Mouse (Mus musculus): Measurements from ENCODE around the gene Tspan15. TPM values are rescaled to one million over a fixed set of nuclear protein-coding genes. Genes with fewer than 3 reads are reported as not detected.

Gene Tspan15
- polyA plus RNA-seq, 1 experiment from 2014 or later: 84.5 TPM

DNA sequence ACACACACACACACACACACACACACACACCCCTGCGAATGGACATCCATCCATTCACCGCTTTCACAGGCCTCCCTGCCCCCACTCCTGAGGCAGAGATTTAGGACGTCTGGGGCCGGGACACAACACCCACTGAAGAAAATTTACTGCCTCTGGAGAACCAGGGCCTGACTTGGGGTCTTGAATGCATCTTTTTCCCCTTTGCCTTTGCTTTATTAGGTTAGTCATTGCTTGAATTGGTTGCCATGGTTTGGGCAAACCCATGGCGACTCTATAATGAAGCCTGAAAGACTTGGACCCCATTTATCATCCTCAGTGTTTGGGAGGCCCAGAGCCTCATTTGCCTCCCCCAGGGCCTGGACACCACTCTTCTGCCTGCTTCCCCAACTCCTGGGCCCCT is 85.1 kb downstream of the Tspan15 start:
- no peak overlapping the region for H3K9ac ChIP-seq
- WGBS: 66% methylated on average over 5 of the region's 5 CpGs
- no peak overlapping the region for H3K27ac ChIP-seq
- H3K4me1 ChIP-seq: no peaks in the 10 kb centered on the region
- H3K9me3 ChIP-seq: no peaks in the 10 kb centered on the region
- no peaks in the 10 kb centered on the region; the same call in 1 of the 2 replicates for H3K27me3 ChIP-seq
- no peaks in the 10 kb centered on the region for H3K36me3 ChIP-seq
- H3K4me3 ChIP-seq: no peak overlapping the region
- ATAC-seq (ENCODE audit: borderline replicate concordance, extremely low read depth, low FRiP score, low TSS enrichment): no peak
- H3K4me2 ChIP-seq: no peak overlapping the region

DNA sequence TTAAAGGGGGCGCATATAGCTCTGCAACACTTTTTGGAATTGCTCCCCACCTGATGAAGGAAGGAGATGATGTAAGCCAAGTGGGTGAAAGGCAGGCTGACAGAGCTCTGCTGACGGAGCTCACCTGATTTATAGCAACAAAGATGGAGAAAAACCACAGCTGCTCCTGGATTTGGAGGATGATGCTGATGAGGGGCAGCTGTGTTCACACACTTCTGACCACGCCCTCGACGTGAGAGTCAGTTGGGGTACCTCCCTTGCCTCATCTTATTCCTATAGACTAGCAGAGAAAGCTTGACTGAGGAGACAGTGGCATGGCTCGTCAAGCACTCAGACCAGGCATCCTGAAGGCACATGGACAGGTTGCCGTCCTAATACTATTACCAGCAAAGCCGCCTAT is 87.2 kb downstream of the Tspan15 start, which contains the start of gene Fam241b:
Gene Fam241b, minus strand, starts transcription at position 101 of the 400 bp plus-strand sequence.
- no peaks in the 10 kb centered on the region for H3K9me3 ChIP-seq
- H3K4me3 ChIP-seq: no peak within 1 kb of the TSS
- H3K9ac ChIP-seq: no peak within 1 kb of the TSS
- no peaks in the 10 kb centered on the region for H3K36me3 ChIP-seq
- no peak within 1 kb of the TSS for H3K27ac ChIP-seq
- H3K4me2 ChIP-seq: no peak within 1 kb of the TSS
- H3K4me1 ChIP-seq: no peaks in the 10 kb centered on the region
- WGBS: 50% methylated on average over 8 of the region's 8 CpGs
- no peak for ATAC-seq (ENCODE audit: borderline replicate concordance, extremely low read depth, low FRiP score, low TSS enrichment)
- no peaks in the 10 kb centered on the region; the same call in 1 of the 2 replicates for H3K27me3 ChIP-seq

DNA sequence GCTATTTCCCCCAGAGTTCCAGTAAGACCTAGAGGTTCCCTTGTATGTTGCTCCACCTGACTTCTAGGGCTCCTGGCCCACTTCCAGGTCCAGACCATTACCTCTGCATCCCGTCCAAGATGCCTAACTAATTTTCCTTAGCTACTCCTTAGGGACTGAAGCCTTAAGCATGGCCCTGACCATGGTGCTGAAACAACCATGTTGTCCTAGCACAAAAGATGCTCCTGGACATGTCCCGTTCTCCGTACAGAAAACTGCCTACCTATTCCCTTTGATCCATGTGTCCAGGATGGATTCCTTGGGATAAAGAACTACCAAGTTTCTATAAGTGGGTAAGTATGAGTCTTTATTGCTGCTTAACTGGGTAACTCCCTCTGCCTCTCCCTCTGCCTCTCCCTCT is 93.0 kb downstream of the Tspan15 start:
- peaks cover 49% of the 10 kb centered on the region for H3K27me3 ChIP-seq
- 9% methylated on average over 3 of the region's 3 CpGs for WGBS
- ATAC-seq (ENCODE audit: borderline replicate concordance, extremely low read depth, low FRiP score, low TSS enrichment): no peak

DNA sequence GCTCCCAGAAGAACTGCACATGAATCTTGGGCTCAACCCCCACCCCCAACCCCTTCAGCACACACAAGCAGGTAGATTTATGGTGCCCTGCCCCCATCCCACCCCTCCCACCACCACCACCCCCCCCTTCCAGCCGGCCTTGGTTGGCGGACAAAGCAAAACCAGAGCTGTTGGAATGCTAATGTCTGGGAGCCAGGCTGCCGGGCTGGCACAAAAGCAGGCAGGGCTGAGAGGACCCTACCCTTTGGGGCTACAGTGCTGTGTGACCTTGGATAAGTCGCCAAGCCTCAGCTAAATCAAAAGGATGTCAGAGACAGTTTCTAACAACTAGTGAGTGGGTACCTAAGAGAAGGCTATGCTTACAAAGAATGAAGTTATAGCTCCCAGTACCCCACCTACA is 93.9 kb downstream of the Tspan15 start:
- H3K4me2 ChIP-seq: no peak overlapping the region
- H3K4me3 ChIP-seq: no peak overlapping the region
- no peak for ATAC-seq (ENCODE audit: borderline replicate concordance, extremely low read depth, low FRiP score, low TSS enrichment)
- no peaks in the 10 kb centered on the region for H3K36me3 ChIP-seq
- no peak overlapping the region for H3K27ac ChIP-seq
- H3K9ac ChIP-seq: no peak overlapping the region
- H3K27me3 ChIP-seq: peaks cover 58% of the 10 kb centered on the region
- H3K4me1 ChIP-seq: peaks cover 10% of the 10 kb centered on the region; the same call in 1 of the 2 replicates
- 15% methylated on average over 4 of the region's 4 CpGs for WGBS
- no peaks in the 10 kb centered on the region for H3K9me3 ChIP-seq

More for the DNA sequence above, 93.0 kb downstream of the Tspan15 start:
- no peaks in the 10 kb centered on the region for H3K9me3 ChIP-seq
- H3K36me3 ChIP-seq: no peaks in the 10 kb centered on the region
- no peak overlapping the region for H3K27ac ChIP-seq
- H3K4me3 ChIP-seq: no peak overlapping the region
- H3K4me2 ChIP-seq: no peak overlapping the region
- no peak overlapping the region for H3K9ac ChIP-seq
- H3K4me1 ChIP-seq: peaks cover 4% of the 10 kb centered on the region; the same call in 1 of the 2 replicates

DNA sequence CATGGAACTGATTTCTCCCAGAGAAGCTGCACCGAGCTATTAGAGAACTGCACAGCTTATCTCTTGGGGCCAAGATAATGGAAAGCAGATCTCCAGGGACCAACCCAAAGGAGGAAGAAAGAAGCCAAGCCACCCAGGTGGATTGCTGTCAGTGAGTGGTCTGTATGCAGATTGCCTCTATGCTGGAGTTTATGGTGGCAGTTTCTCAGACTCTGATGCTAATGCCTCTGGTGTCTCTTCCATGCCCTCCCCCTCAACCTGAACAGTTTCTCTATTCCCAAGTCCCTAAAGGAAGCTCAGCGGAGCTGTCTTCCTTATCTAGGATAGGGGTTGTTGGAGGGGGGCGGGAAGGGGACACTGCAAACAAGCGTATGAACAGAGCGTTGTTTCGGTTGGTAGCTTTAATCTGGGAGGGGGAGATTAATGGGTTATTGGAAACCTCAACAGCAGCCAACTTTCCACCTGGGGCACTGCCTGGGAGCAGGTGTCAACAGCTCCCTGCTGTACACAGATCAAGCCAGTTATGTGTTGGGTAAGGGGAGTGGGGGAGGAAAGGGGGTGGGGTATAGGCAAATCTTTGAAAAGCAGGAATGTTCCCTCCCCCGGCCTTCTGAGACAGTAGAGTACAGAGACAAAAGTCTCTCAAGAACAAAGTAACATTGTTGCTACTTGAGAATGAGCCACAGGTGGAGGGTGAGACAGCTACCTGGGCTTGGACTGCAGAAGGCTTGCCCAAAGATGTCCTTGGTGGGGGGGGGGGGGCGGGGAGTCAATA is 95.2 kb downstream of the Tspan15 start:
- peaks cover 71% of the 10 kb centered on the region for H3K27me3 ChIP-seq
- WGBS: 4% methylated on average over 8 of the region's 8 CpGs
- ATAC-seq (ENCODE audit: borderline replicate concordance, extremely low read depth, low FRiP score, low TSS enrichment): no peak

More for the DNA sequence above, 95.2 kb downstream of the Tspan15 start:
- Histone ChIP-seq H3K27ac (no peak overlapping the region), H3K36me3 (no peaks in the 10 kb centered on the region), H3K4me1 (peaks cover 10% of the 10 kb centered on the region; the same call in 1 of the 2 replicates), H3K4me2 (no peak overlapping the region), H3K9ac (no peak overlapping the region), H3K4me3 (no peak overlapping the region), H3K9me3 (no peaks in the 10 kb centered on the region)

Small RNA genes lying within 50 kb of the gene (microRNA-seq; reads per million reads assigned to microRNA genes)
- gene Mir7662: 4.4 reads per million, percentile 19 among the genes with 10 or more reads in this experiment

Other genes starting within 250 kb of the Tspan15 start
- not detected in 2 replicates for gene Neurog3, start 98.2 kb downstream of the Tspan15 start, polyA plus RNA-seq (2015; fragmentation: Nextera tagmentation; extraction: Ambion mirVana)
- 14.0 and 14.4 TPM in 2 replicates for gene Fam241b, start 87.3 kb downstream of the Tspan15 start, polyA plus RNA-seq (2015; fragmentation: Nextera tagmentation; extraction: Ambion mirVana)
- gene Tacr2, start 21.2 kb upstream of the Tspan15 start, polyA plus RNA-seq (2015; fragmentation: Nextera tagmentation; extraction: Ambion mirVana): 0.56 and 0.72 TPM in 2 replicates
- 35.1 and 39.9 TPM in 2 replicates for gene Hk1, start 148.7 kb upstream of the Tspan15 start, polyA plus RNA-seq (2015; fragmentation: Nextera tagmentation; extraction: Ambion mirVana)
- 2.8 and 3.3 TPM in 2 replicates for gene Hkdc1, start 191.2 kb upstream of the Tspan15 start, polyA plus RNA-seq (2015; fragmentation: Nextera tagmentation; extraction: Ambion mirVana)
- 0.46 and 0.55 TPM in 2 replicates for gene 4930507D05Rik, start 218.2 kb upstream of the Tspan15 start, polyA plus RNA-seq (2015; fragmentation: Nextera tagmentation; extraction: Ambion mirVana)
- 26.0 and 27.0 TPM in 2 replicates for gene Supv3l1, start 218.5 kb upstream of the Tspan15 start, polyA plus RNA-seq (2015; fragmentation: Nextera tagmentation; extraction: Ambion mirVana)